Mouse (Mus musculus): Measurements from ENCODE around the gene Kcp. TPM values are rescaled to one million over a fixed set of nuclear protein-coding genes. Genes with fewer than 3 reads are reported as not detected.

Kcp gene
- 6.6 and 7.7 TPM in 2 replicates for polyA plus RNA-seq (2012; rRNA removed)

DNA sequence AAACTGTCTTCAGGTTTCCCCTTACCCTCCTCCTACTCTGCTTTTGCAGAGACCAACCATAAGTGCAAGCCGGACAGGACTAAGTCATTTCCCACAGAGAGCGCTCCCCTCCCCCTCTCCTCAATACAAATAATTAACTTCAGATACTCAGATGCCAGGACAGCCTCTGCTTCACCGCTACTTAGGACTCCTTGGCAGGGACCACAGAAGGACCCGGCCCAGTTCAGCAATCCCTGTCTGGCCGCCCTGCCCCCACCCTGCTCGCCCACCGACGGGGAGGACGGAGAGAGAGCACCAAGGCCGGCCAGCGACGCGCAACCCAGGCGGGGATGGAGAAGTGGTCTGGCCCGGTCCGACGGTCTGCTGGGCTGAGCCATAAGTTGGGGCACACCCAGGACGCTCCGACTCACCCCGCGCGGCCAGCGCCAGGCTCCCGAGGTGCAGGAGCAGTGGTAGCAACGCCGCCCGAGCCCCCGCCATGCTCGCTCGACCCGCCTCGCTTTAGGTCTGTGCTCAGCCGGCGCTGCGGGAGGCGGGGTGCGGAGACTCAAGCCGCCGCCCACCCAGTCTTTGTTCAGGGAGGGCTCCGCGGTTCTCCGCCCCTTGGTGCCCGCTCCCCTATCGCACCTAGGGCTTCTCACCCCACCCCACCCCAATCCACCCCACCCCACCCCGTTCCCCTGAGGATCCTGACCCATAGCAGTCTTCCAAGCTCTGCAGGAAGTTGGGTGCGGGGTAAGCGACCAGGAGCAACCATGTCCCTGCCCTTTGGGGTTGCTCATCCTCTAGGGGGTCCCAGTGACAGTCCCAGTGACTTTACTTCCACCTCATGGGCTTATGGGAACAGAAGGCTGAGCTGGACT, at the start of gene Kcp:
Gene Kcp (minus strand): TSS at position 506 of the 863 bp plus-strand sequence.

DNA sequence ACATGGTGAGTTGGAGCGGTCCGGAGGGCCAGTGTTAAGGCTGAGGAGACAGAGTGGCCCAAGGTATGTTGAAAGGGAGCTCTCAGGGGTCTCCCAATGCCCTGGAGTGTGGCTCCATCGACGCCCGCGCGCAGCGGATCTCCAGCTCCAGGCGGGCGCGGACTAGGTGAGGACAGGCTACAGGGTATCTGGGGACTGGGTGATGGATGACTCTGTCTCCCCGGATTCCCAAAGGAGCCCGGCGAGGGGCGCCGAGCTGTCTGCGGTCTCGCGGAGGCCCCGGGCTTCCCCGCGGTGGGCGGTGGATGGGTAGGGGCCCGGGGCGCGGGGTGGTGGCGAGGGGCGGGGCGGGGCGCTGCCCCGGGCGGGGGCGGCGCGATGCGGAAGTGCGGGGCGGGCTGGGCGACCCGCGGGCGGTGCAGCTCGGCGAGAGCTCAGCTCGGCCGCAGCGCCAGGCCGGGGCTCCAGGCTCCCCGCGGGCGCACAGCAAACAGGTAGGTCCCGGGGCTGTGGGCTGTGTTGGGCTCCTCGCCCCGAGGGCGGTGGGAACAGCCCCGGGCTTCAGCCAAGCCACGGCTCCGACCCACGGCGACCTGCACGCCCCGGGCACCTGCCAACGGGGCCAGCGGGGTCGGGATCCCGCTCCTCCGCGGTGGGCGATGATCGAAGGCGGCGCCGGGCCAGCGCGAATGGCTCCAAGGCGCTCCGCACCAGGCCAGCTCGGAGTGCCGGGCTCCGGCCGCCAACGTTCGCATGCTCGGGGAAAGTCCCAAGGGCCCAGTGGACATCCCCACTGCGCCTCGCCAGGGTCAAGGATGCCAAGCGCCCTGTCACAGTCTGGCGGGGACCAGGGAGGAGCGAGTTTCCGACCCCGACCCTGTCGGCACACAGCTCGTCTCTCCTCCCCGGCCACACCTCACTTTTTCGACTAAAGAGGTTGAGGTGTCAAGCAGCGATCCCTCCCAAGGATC, 18.8 kb upstream of the Kcp start, which contains the start of gene Irf5:
Gene Irf5 (plus strand): TSS at position 345 of the 971 bp plus-strand sequence.

GRCm38 (mm10) chr6:29471137-29471536, 36.6 kb downstream of the Kcp start, which contains the start of gene Atp6v1fnb:
TSS of gene Atp6v1fnb (plus strand) at chr6:29471437.

GRCm38 (mm10) chr6:29467583-29468354, 40.0 kb downstream of the Kcp start, which contains the start of gene Atp6v1f:
TSS of gene Atp6v1f (plus strand) at chr6:29467718.

DNA sequence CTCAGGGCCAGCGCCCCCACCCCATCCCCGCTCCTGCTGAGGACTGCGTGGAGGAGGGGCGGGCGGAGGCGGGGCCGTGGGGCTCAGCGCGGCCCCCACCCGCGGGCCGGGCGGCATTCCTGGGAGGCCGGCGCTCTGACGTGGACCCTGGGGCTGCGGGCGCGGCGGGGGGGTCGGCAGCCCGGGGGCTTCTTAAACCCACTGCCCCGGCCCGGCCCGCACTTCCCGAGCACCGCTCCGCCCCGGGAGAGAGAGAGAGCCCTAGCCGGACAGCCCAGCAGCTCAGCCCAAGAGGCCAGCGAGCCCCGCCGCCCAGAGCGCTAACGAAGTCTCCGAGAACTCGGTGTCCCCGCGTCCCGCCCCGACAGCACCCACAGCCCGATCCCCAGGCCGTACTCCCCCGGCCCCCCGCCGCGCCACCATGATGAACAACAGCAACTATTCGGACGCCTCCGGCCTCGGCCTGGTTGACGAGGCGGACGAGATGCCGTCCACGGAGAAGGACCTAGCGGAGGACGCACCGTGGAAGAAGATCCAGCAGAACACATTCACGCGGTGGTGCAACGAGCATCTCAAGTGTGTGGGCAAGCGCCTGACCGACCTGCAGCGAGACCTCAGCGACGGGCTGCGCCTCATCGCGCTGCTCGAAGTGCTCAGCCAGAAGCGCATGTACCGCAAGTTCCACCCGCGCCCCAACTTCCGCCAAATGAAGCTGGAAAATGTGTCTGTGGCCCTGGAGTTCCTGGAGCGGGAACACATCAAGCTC, 74.5 kb downstream of the Kcp start, which contains the start of gene Flnc:
Gene Flnc (plus strand): TSS at position 219 of the 766 bp plus-strand sequence.

Other genes with a start within 250 kb of the Kcp start
- gene Hilpda, start 235.5 kb downstream of the Kcp start, polyA plus RNA-seq (2012; rRNA removed), result 13.1 and 14.9 TPM in 2 replicates
- 0.08 and 0.60 TPM in 2 replicates for gene Fam71f2, start 228.4 kb downstream of the Kcp start, polyA plus RNA-seq (2012; rRNA removed)
- gene Fam71f1, start 188.8 kb downstream of the Kcp start, polyA plus RNA-seq (2012; rRNA removed), result not detected in 2 replicates
- 13.2 and 15.3 TPM in 2 replicates for gene Calu, start 159.9 kb downstream of the Kcp start, polyA plus RNA-seq (2012; rRNA removed)
- 0.36 and 0.42 TPM in 2 replicates for gene Opn1sw, start 119.5 kb downstream of the Kcp start, polyA plus RNA-seq (2012; rRNA removed)
- 4.3 and 5.5 TPM in 2 replicates for gene Ccdc136, start 111.6 kb downstream of the Kcp start, polyA plus RNA-seq (2012; rRNA removed)
- gene Flnc, start 74.7 kb downstream of the Kcp start, polyA plus RNA-seq (2012; rRNA removed), result 14.1 and 17.3 TPM in 2 replicates
- 162 and 232 TPM in 2 replicates for gene Atp6v1f, start 40.2 kb downstream of the Kcp start, polyA plus RNA-seq (2012; rRNA removed)
- gene Atp6v1fnb, start 36.5 kb downstream of the Kcp start, polyA plus RNA-seq (2012; rRNA removed), result not detected in 2 replicates
- gene Irf5, start 18.7 kb upstream of the Kcp start, polyA plus RNA-seq (2012; rRNA removed), result 9.4 and 11.8 TPM in 2 replicates
- gene Tnpo3, start 101.9 kb upstream of the Kcp start, polyA plus RNA-seq (2012; rRNA removed), result 15.3 and 27.6 TPM in 2 replicates
- 5.6 and 7.3 TPM in 2 replicates for gene Tspan33, start 186.3 kb upstream of the Kcp start, polyA plus RNA-seq (2012; rRNA removed)
- 13.4 TPM in 2 replicates for gene Smo, start 227.6 kb upstream of the Kcp start, polyA plus RNA-seq (2012; rRNA removed)